Mouse (Mus musculus) Patski (cell line): ENCODE results near the gene Gpr75. TPM values are rescaled to one million over a fixed set of nuclear protein-coding genes. Genes with fewer than 3 reads are reported as not detected.

ENCODE experiments used
- ATAC-seq: fragments of 100-300 bp; one replicate; pipeline ENCODE4 v1.8.0; 2021
- CTCF ChIA-PET: fragments of 350-600 bp; sonication (Branson Sonifier 250); formaldehyde crosslinking; loops from one replicate; lab custom pipeline; 2022; ENCODE audit warnings: inconsistent platforms; lab: Charles Lee
- POLR2A ChIA-PET: fragments of 350-600 bp; sonication (Branson Sonifier 250); formaldehyde crosslinking; loops from one replicate; lab custom pipeline; 2022; ENCODE audit warnings: antibody characterized with exemption, inconsistent platforms; lab: Charles Lee
- DNase-seq: peaks from one replicate; pipeline ENCODE4 v3.0.0-alpha.2; 2011; ENCODE audit warnings: low read depth, low spot score
- H3K27me3 ChIP-seq: fragments of 371-371 bp; one replicate; pipeline ENCODE4 v1.5.1; 2021
- CTCF ChIP-seq: fragments of 100-300 bp; IDR thresholded peaks from one replicate; pipeline ENCODE4 v1.5.1; 2021
- in situ Hi-C: fragments of 300-500 bp; cut with MboI; formaldehyde crosslinking; loops from 3 replicates; pipeline ENCODE4 v1.11.1; 2018; ENCODE audit warnings: low pct_unique_long_range_greater_than_20kb, mixed read lengths
- polyA plus RNA-seq: library from polyadenylated mRNA; unstranded; gene quantifications from one replicate; pipeline ENCODE4 v1.2.3, GENCODE M21; 2021

The Gpr75 gene
- polyA plus RNA-seq, result 0.09 TPM

GRCm38 (mm10) chr11:30885171-30885871 is at the start of gene Gpr75, which contains the start of gene Asb3:
Gene Gpr75 (plus strand): TSS chr11:30885358.
Gene Asb3 (plus strand): TSS chr11:30885416.
- DNase-seq (no peak), ATAC-seq (no peak)
- CTCF ChIA-PET, result no interaction called here
- no peaks in the 10 kb centered on the region for H3K27me3 ChIP-seq
- POLR2A ChIA-PET, result interaction anchor here (0.7 kb wide), 1 partner anchor 12 kb away, joined by 7 read pairs; no protein-coding TSS in a partner anchor
- in situ Hi-C loops, result no loop called here
- no peak for TF ChIP-seq CTCF

- ATAC-seq (no peak), DNase-seq (no peak)
- TF ChIP-seq CTCF, result no peak
- ChIA-PET CTCF (interaction anchor here (1.3 to 1.9 kb wide), 2 partner anchors 10 to 18 kb away, joined by 3 to 8 read pairs; no protein-coding TSS in a partner anchor), POLR2A (interaction anchor here (0.7 kb wide), 1 partner anchor 25 kb away, joined by 3 read pairs; no protein-coding TSS in a partner anchor)
- in situ Hi-C loops, result loop anchor here (25.0 kb wide), 1 partner anchor 1651 kb away; no protein-coding TSS in a partner anchor
- H3K27me3 ChIP-seq, result no peaks in the 10 kb centered on the region
These were observed 46.4 kb upstream of the Gpr75 start for GRCm38 (mm10) chr11:30838793-30839192.

- ChIA-PET CTCF (no interaction called here), POLR2A (no interaction called here)
- in situ Hi-C loops, result loop anchor here (25.0 kb wide), 1 partner anchor 1657 kb away; no protein-coding TSS in a partner anchor
- DNase-seq, result no peak
- H3K27me3 ChIP-seq, result no peaks in the 10 kb centered on the region
- ATAC-seq, result no peak
- TF ChIP-seq CTCF, result no peak
These were observed 40.8 kb upstream of the Gpr75 start for GRCm38 (mm10) chr11:30844355-30844754.

GRCm38 (mm10) chr11:30872425-30872824 is 12.7 kb upstream of the Gpr75 start:
- no peak for DNase-seq
- ChIA-PET POLR2A (no interaction called here), CTCF (interaction anchor here (0.9 kb wide), 1 partner anchor 30 kb away, joined by 3 read pairs; no protein-coding TSS in a partner anchor)
- H3K27me3 ChIP-seq, result no peaks in the 10 kb centered on the region
- in situ Hi-C loops, result no loop called here
- no peak for TF ChIP-seq CTCF
- no peak for ATAC-seq

GRCm38 (mm10) chr11:30888153-30888552 is 3.0 kb downstream of the Gpr75 start:
- H3K27me3 ChIP-seq, result no peaks in the 10 kb centered on the region
- in situ Hi-C loops, result no loop called here
- no peak for TF ChIP-seq CTCF
- ChIA-PET CTCF (no interaction called here), POLR2A (no interaction called here)
- ATAC-seq, result no peak
- no peak for DNase-seq

- no peaks in the 10 kb centered on the region for H3K27me3 ChIP-seq
- TF ChIP-seq CTCF, result no peak
- ATAC-seq, result no peak
- CTCF ChIA-PET, result no interaction called here
- POLR2A ChIA-PET, result no interaction called here
- in situ Hi-C loops, result no loop called here
- DNase-seq, result no peak
These were observed 11.0 kb downstream of the Gpr75 start for GRCm38 (mm10) chr11:30896201-30896600.

- no peaks in the 10 kb centered on the region for H3K27me3 ChIP-seq
- TF ChIP-seq CTCF, result no peak
- DNase-seq, result no peak
- in situ Hi-C loops, result no loop called here
- ChIA-PET CTCF (no interaction called here), POLR2A (no interaction called here)
- ATAC-seq, result no peak
These were observed 14.2 kb downstream of the Gpr75 start for GRCm38 (mm10) chr11:30899312-30899711.

GRCm38 (mm10) chr11:30912311-30912710 is 27.2 kb downstream of the Gpr75 start:
- CTCF ChIA-PET, result no interaction called here
- ATAC-seq (no peak), DNase-seq (no peak)
- no peak for TF ChIP-seq CTCF
- POLR2A ChIA-PET, result no interaction called here
- in situ Hi-C loops, result no loop called here
- H3K27me3 ChIP-seq, result no peaks in the 10 kb centered on the region

- DNase-seq (no peak), ATAC-seq (no peak)
- TF ChIP-seq CTCF, result no peak
- CTCF ChIA-PET, result interaction anchor here (1.1 kb wide), 2 partner anchors 9 to 23 kb away, joined by 4 read pairs; no protein-coding TSS in a partner anchor
- no peaks in the 10 kb centered on the region for H3K27me3 ChIP-seq
- POLR2A ChIA-PET, result no interaction called here
- in situ Hi-C loops, result no loop called here
These were observed 35.5 kb downstream of the Gpr75 start for GRCm38 (mm10) chr11:30920641-30921040.

GRCm38 (mm10) chr11:30923283-30923682 is 38.1 kb downstream of the Gpr75 start:
- CTCF ChIA-PET, result interaction anchor here (0.9 kb wide), 1 partner anchor 33 kb away, joined by 3 read pairs; no protein-coding TSS in a partner anchor
- H3K27me3 ChIP-seq, result no peaks in the 10 kb centered on the region
- no peak for TF ChIP-seq CTCF
- ATAC-seq (no peak), DNase-seq (no peak)
- in situ Hi-C loops, result no loop called here
- POLR2A ChIA-PET, result interaction anchor here (1.4 kb wide), 1 partner anchor 18 kb away, joined by 4 read pairs; no protein-coding TSS in a partner anchor

GRCm38 (mm10) chr11:30928079-30928478 is 42.9 kb downstream of the Gpr75 start:
- ATAC-seq, result no peak
- DNase-seq, result no peak
- POLR2A ChIA-PET, result no interaction called here
- in situ Hi-C loops, result no loop called here
- no peaks in the 10 kb centered on the region for H3K27me3 ChIP-seq
- CTCF ChIA-PET, result no interaction called here
- TF ChIP-seq CTCF, result no peak
